Mouse (Mus musculus) bone marrow macrophage, adult 2 months (primary cell): ENCODE data around the gene Zfp609.

ENCODE experiments used
- CTCF ChIP-seq: IDR thresholded peaks from 2 replicates; pipeline ENCODE4 v1.5.1; 2012; ENCODE audit warnings: low read depth, mild to moderate bottlenecking, low read length, moderate library complexity
- POLR2A ChIP-seq: IDR thresholded peaks from 2 replicates; pipeline ENCODE4 v1.6.1; 2012; ENCODE audit warnings: mild to moderate bottlenecking, low read depth, low read length, borderline replicate concordance

- TF ChIP-seq CTCF (no peak), POLR2A (no peak)
Measured at GRCm38 (mm10) chr9:65831164-65831563, 3.8 kb upstream of the Zfp609 start.
